Mouse (Mus musculus): ENCODE results near the gene Lad1.
A peak's percentile ranks its signal among the peaks of the same experiment; 100 is the strongest.

The Lad1 gene

DNA sequence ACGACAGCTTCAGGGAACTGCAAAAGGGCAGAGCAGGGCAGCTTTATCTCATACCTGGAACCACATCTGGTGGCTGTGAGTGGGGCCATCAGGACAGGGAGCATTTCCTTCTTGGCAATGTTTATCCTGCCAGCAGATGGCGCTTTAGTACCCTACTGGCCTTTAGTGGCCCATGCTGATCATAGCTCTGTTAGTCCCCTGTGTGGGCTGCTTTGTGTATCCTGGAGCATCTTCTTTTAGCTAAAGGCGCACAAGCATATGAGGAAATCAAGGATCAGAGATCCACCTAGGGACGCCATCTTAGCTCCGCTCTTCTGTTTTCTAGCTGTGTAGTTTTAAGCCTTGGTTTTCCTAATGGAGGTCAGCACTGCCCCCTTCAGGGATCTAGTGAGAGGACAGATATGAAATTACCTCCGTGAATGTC lies 28.8 kb downstream of the Lad1 start:
- DNase-seq = peak; percentile 72

DNA sequence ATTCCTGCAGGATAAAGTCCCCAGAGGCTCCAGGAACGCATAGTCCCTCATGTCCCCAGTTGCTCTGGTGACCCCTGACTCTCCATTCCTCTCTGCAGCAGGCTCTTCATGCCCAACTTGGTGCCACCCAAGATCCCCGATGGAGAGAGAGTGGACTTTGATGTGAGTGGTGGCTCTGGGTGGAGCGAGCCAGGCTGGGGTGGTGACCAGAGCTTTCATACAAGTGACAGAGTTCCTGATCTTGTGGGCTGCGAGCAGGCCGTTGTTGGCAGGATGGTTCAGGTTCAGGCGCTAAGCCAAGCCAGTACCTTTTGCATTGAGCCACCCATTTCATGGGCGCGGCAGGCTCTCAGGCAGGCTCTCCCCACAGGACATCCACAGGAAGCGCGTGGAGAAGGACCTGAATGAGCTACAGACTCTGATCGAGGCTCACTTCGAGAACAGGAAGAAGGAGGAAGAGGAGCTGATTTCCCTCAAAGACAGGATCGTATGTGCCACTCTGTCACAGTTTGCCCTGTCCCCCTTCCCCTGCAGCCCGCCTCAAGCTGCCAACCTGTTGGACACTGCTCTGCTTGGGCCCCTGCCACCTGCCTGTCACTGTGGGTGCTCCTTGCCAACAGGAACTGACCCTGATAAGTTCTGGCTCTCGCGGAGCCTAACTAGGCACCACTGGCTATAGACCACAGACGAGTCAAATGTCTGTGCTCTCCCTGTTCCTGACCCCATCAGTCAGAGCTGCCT lies 29.4 kb downstream of the Lad1 start:
- no peak for DNase-seq

DNA sequence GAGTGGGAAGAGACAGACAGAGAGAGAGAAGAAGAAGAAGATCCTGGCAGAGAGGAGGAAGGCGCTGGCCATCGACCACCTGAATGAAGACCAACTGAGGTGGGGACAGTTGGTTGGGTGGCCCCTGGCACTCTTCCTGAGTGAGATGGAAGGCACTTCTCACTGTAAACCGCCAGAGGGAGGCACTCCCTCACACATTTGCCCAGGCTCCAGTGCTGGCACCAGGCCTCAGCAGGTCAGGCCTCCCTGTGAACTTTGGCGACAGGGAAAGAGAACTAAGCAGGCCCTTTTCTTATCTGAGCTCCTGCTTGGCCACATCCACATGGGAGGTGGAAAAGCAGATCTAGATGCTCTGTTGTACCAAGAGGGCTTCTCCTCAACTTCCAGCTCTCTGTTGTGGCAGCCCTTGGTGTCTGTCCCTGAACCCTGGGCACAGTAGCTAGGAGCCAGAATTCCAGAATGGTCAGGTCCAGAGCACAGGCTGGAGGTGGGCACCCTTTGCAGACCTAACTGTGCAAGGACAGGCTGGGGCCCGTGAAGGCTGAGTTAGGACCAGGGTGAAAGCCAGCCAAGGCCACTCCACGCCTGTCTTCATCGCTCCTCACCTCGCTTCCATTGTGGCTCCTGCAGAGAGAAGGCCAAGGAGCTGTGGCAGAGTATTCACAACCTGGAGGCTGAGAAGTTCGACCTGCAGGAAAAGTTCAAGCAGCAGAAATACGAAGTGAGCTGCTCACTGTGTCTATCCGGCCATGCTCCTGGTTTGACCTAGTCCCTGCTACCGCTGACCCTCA lies 32.5 kb downstream of the Lad1 start:
- peak; percentile 46 for DNase-seq

DNA sequence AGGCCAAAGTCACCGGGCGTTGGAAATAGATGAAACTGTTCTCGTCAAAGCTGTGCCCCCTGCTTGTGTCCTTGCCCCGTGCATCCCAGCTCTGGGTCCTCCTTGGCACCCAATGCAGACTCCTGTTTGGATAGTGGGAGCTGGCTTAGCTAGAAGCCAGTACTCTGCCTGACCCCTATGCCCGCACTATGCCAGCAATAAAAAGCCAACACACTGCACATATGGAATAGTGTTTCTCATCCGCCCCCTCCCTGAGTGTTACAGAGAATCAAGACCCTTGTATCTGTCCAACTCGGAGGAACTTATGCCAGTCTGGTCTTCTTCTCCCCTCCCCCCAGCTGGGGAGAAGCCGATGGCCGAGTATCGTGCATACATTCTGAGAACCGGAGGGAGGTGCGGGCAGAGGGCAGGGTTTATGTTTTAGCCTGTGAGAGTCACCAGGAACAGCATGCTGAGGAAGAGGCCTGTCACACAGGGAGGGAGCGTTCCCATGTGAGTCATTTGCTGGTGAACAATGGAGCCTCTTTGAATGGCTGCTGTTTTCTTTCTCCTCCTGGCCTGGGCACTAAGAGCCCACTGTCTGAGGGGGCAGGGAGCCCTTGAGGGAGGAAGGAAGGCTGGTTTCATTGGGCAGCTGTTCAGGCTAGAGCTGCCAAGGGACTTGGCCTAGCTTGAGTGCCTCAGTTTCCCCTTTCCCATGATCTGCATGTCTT lies 33.8 kb downstream of the Lad1 start:
- no peak for DNase-seq

DNA sequence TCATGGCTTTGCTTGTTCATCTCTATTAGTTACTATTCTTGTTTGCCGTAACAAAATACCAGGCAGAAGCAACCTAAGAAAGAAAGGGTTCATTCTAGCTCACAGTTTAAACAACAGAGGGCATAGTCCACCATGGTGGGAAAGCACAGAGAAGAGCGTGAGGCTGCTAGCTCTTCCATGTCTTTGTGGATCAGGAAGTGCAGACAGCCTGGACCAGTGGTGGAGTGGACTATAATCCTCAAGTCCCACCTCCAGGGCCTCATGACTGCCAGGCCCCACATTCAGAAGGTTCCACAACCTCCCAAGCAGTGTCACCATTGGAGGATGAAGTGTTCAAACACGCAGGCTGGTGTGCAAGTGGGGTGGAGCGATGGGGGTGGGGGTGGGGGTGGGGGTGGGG lies 34.8 kb downstream of the Lad1 start:
- DNase-seq = no peak

DNA sequence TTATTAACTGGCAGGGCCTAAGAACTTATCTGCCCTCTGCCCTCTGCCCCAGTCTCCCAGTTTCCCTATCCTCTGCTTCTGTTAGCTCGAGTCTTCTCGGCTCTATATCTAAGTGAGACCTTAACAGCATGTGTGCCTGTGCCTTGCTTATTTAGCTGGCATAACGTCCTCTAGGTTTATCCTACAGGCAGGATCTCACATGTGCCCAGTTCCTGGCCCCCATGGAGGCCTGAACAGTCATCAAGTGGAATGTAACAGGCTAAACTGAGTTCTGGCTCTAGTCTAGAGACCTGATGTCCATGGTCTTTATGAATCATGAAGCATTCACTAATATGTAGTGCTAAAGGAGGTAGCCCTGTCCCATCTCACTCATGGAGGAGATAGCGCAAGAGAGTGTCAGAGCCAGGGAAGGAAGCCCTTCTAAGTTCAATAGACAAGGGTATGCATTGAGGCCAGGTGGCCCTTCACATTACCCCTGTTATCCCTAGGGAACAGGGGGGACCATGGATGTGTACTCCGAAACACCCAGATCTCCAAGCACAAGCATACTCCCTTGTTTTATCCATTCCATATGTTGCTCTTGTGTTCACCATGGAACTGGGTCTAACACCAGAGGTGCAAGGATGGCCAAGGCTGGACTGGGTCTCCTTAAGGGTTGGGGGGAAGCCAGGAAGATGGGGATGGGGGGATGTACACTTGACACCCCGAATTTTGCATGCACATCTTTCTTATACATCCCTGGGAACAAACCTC lies 36.4 kb downstream of the Lad1 start:
- DNase-seq = no peak

DNA sequence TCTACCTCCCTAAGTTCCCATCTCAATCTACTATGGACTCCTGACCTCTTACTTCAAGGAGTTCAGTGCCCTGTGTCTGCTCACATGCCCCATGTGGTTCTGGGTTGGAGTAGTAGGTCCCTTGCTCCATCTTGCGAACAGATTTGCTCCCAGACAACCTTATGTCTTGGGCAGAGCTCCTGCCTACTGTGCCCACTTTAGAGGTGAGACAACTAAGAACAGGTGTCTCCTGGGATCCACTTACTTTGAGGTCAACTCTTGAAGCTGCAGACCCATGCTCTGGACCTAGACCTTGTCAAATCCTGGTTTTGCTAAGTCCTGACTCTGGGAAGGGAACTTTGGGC lies 36.9 kb downstream of the Lad1 start:
- DNase-seq = no peak

DNA sequence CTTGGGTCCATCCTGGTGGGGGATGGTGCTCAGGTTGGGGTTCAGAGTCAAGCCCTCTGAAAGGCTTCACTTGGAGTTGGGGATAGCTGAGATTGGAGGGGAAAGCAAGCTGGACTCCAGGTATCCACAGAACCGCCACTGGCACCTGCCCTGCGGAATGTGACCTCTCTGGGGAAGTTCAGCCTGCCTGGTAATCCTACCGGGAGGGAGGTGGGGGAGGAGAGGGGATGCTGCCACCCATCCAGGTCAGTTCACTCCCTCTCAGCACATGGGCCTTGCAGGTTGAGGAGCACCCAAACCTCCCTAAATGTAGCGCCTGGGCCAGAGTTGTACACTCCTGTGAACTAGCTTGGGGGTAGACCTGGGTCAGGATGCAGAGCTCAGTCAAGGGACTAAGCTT lies 37.7 kb downstream of the Lad1 start:
- DNase-seq = no peak

DNA sequence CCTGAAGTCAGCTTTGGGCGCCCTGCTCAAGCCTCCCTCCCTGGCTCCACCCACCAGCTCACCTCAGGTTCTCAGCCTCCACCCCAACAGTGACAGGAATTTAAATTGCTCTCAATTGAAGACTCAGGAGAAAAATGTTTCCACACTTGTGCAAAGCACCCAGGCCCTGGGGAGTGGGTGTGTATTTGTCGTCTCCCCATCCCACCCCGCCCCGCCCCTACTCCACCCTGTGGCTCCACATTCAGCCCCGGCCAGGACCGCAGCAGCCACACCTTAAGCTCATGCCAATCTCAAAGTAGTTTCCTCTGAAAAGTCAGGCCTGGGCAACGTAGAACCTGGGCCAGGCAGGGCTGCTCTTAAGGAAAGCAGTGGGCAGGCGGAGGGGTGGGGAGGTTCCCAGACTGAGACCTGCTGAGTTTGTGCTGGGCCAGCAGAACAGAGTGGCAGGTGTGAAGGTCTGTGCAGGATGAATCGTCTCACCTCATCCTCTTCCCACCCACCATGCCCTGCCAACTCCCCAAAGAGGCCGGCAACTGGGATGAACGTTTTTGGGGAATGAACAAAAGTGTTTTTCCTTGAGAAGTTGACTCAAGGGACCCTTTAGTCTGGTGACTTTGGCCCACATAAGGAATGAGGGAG lies 38.9 kb downstream of the Lad1 start:
- DNase-seq = no peak

DNA sequence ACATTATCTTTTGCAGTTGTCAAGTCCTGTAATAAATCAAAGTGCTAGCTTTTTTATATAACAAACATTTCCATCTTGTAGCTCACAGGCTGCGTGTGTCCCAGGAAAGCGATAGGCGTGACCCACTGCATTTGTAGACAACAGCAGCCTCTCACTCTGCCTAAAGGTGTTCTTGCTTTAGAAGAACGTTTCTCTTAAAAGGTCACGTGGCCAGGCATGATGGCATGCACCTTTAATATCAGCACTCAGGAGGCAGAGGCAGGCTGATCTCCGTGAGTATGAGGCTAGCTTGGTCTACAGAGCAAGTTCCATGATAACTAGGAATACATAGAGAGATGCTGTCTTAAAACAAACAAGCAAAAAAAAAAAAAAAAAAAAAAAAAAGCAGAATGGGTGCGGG lies 40.1 kb downstream of the Lad1 start:
- DNase-seq = no peak

DNA sequence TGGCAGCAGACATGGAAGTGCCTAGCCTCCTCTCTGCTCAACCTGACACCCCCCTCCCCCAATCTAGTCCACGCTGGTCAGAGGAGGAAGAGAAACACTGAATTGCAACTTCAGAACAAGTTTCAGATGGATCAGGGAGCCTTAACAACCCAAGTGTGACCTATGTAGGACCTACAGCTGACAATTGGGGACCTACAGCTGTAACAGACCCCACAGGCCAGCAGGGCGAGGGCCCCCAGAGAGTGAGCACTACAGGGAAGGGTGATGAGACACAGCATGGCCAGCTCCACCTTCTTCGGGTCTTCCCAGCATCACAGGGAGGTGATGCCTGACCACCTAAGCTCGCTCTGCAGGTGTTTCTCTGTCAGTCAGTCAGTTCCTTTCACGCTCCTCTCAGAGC lies 42.7 kb downstream of the Lad1 start:
- DNase-seq = no peak

DNA sequence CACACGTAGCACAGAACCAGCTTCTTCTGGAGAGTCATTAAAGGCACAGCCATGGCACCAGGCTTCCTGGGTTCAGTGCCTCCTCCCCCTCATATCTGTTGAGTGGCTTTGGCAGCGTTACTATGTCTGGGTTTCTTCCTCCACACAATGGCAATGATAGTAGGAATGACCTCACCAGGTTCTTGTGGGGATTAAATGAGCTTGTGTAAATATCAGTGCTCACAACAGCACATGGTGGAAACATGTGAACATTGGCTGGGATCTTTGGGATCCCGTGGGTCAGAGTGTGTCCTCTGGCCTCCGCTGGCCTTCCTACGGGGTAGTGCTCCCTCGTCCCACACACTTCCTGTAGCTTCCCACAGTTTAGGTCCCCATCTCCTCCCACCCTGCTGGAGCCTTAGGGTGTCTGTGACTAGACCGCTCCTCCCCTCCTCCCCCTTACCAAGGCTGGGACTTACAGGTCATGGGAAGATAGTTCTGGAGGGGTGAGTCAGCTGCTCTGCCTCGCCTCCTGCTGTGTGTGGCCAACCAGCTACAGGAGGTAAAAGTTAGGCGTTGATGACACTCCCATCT lies 43.7 kb downstream of the Lad1 start:
- peak; percentile 19 for DNase-seq

DNA sequence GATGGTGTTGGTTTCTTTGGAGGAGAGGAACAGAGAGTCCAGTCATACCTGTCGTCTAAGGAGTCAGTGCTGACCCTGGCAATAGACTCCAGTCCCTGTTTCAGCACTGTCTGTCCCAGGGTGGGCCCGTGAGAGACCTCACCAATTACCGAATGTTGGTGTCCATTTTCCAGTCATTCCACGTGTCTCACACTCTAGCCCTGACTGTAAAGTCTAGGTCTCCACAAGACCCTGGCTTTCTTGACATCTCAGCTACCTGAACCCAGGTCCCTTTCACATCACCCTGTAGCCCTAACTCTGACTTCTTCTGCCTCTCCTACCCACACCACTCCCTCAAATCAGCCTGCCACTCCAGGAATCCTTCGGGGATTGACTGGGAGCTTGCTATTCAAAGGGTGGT lies 44.2 kb downstream of the Lad1 start:
- DNase-seq = no peak

DNA sequence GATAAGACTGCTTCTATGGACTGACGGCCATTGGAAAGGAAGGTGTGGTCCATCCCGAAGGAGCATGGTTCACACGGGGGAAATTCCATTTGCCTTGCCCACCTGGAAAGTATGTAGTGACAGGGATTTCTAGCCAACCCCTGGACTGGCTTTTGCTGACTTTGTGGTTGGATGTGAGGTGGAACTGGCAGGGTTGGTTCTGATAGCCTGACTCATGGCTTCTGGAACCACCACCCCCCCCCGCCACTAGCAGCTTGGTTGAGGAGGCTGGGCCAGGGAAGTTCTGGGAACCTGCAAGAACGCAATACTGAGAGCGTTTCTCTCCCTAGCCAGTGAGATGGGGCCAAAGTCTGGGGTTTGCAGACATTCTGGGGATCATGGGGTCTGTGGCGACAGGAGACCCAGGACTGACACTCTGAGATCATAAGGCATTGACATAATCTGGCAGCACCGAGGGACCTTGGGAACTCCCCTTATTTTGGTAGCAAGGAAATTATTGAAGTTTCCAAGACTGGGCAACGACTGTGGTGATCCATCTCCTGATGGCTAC lies 45.5 kb downstream of the Lad1 start:
- no peak for DNase-seq

DNA sequence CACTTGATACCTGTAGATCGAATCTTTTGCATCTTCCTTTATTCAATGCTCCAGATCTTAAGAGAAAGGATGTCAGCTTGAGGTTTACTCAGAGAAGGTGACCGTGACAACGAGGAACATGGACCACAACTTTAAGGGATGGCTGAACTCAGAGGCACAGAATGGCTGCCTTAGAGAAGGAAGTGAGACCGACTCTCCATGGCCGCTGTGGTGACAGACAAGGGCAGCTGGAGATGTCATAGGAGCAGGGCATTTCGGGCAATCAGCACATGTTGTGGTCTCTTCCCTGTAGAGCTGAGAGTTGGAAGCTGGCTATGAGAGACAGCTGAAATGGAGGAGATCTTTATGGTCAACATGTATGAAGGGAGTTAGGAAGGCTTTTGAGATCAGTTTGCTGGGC lies 46.4 kb downstream of the Lad1 start:
- DNase-seq = no peak

DNA sequence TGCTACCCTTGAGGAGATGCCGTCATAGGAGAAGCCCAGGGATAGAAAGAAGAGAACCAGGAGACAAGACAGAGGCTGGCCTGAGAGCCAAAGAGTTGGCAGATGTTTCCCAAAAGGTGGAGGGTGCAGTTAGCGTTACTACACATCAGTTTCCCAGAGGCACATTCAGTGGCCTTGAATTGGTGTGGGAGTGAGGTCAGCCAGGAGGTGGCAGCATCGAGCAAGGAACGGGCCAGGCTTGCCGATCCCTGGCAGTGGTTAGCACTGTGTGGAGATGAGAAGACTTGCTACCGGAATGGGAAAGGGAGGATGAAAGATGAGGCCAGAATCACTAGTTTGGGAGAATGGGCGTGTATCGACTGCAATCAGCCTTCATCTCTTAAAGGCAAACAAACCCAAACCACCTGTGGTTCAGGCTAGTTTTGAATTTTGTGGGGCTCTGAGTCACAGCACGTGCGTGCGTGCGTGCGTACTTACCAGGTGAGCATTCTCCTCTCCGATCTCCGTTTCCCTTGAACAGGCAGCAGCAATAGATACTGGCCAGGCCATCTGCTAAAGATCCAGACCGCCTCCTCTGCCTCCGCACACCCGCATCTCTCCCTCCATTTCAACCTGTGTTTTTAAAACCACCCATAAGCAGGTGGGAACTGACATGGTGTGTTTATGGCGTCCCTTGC lies 47.3 kb downstream of the Lad1 start:
- peak; percentile 83 for DNase-seq

DNA sequence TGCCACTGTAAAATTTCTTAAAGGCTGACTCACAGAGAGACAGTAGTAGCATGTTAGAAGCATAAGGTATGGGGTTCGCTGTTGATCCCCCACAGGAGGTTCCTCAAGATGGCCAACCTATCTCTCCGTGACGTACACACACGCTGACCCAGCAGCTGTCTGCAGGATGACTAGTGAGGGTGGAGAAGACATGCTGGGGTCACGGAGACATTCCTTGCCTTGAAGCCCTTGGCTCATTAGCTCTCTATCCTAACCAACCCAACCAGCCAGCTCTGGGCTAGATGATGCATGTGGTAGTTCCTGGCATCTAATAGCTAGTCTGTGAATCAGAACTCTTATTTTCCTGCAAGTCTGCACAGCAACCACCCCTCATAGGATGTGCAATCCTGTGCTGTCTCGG lies 50.2 kb downstream of the Lad1 start:
- no peak for DNase-seq

DNA sequence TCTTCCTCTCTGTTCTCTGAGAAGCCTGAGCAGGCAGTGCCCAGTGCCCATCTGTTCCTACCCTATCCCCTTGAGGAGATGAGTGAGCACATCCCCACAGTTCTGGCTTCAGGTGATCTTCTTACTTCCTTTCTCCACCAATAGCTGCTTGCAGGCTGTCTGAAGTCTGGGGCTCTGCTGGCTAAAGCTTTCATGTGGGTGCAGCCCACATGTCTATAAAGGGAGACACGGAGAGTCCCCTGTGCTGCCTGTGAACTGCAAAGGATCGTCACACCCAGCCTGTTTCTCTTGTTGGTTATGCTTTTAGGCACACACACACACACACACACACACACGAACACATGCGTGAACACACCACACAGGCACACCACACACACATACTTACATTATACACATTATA lies 54.6 kb downstream of the Lad1 start:
- DNase-seq = no peak

DNA sequence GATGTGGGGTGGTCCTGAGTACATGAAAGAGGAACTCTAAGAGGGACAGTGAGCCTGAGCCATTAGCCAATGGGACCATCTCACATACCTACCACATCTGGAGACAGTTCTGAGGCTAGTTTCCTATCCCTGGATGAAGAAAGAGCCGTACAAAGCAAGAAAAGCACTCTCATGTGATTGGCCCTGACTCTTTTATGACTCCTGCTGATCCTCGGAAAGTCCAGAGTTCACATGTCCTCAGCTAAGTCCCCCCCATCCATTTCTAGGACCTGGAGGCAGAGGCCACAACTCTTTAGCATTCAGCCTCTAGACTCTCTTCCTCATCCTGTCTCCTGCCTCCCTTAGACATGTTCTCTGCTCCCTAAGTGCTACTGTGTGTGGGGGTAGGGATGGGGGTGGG lies 58.9 kb downstream of the Lad1 start:
- DNase-seq = no peak

DNA sequence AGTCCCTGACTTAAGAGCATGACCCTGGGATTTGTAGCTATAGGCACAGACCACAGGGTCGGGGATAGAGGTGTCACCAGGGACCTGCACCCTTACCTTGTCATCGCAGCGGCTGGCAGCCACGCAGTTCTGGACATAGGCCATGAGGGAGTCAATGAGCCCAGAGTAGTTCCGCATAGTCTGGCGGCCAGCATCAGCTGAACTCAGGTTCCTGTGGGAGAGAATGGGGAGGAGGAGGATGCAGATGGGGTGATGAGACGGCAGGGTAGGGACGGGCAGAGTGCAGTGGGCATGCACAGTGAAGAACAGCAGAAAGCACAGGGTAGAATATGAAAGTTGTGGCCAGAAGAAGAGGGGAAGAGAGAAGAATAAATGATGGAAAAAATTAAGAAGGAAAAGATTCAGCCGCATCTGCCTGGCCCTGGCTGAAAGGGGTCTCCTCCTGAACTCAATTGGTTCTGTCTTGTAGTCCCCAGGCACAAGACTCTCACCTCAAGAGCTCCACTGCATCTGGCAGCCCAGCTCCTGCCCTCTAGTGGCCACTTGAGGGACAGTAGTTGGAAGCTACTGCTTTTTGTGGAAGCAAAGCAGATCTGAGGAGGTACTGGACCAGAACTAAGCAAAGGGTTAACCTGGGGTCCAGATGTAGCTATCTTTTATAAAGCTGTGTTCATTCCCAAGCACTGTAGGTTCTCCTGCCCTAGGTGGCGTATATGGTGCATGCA lies 64.1 kb downstream of the Lad1 start:
- DNase-seq = peak; percentile 79

Measured in lung, postnatal 36 days (tissue).